Mouse (Mus musculus): ENCODE data around the gene Gm20388.

DNA sequence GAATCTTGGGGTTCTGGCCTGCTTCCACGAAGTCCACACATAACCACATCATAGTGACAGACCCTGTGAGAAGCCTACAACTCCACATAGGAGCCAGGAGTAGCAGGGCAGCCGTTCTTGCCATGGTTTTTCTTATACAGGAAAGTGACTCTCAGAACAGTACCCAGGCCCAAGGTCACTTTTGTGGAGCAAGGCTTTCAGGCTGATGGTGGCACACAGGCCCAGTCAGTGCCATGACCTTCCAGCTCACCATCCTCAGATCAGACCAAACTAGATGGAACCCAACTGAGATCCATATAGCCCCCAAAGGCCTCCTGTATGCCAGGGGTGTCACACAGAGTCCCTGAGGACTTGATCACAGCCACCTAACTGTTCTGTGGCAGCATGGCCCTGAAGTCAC, 541.5 kb downstream of the Gm20388 start:
- no peak for TF ChIP-seq CTCF (IDR thresholded peaks at IDR 0.05; ENCODE audit: extremely low read depth, insufficient read depth, low read length)
- no peak for TF ChIP-seq POLR2A (IDR thresholded peaks at IDR 0.05; ENCODE audit: extremely low read depth, insufficient read depth, low read length)

Data from cortical plate, adult 2 months (tissue).